In genomic region chr11:61529268-61529713, GRCm38 (mm10) we compare ENCODE assay signal across 9 mouse cellular contexts. TPM values are rescaled to one million over a fixed set of nuclear protein-coding genes. Genes with fewer than 3 reads are reported as not detected.
A peak's percentile ranks its signal among the peaks of the same experiment; 100 is the strongest.
DNase-seq lines count a peak whose midpoint lies in the region; ATAC-seq and TF ChIP-seq lines count a peak whose summit lies in the region.
"Had no signal": no experiment of that assay in that cellular context is flagged by ENCODE, and none has a peak within 500 bp of the region (broad histone marks: within the 10 kb centered on the region; RNA-seq: fewer than 3 reads in every experiment).

No protein-coding gene starts in this region.

- no peak for TF ChIP-seq CTCF in brain, embryonic 14.5 days (IDR thresholded peaks at IDR 0.05; ENCODE audit: borderline replicate concordance, extremely low read depth, insufficient read depth, insufficient read length)

- ATAC-seq in forebrain, embryonic 14.5 days, result peak; percentile 32; the same call in 1 of the 2 replicates
- peak; percentile 37; the same call in 1 of the 2 replicates for ATAC-seq in stomach, embryonic 16.5 days (ENCODE audit: insufficient read depth, low FRiP score)
- ATAC-seq in CD4-positive, CD25-positive, alpha-beta regulatory T cell, adult 4 months, result no peak

- H3K9ac ChIP-seq in forebrain, embryonic 14.5 days (ENCODE audit: low read length), result no peak overlapping the region
- H3K9ac ChIP-seq in stomach, embryonic 16.5 days (ENCODE audit: low read length), result no peak overlapping the region
- H3K9ac ChIP-seq: embryonic facial prominence, embryonic 12.5 days; limb, embryonic 13.5 days had no signal

- WGBS in forebrain, embryonic 14.5 days, result 58% methylated on average over 4 of the region's 4 CpGs
- WGBS in stomach, embryonic 16.5 days, result 49% methylated on average over 4 of the region's 4 CpGs

- DNase-seq in left cerebral cortex, postnatal 14 days (ENCODE audit: low spot score in 2 of 2), result peak; percentile 49 to 53
- no peak for DNase-seq in left cerebral cortex, adult 18-20 months (ENCODE audit: low spot score in 2 of 2)
- DNase-seq in brain, embryonic 14.5 days (ENCODE audit: low read depth), result peak; percentile 50
- DNase-seq in forebrain, embryonic 14.5 days (ENCODE audit: low spot score), result peak; percentile 23
- peak; percentile 34 to 57 for DNase-seq in layer of hippocampus, postnatal 36 days

- no peaks in the 10 kb centered on the region for H3K27me3 ChIP-seq in forebrain, embryonic 14.5 days (replicated peaks; ENCODE audit: control insufficient read depth, insufficient read depth, low read length)
- H3K27me3 ChIP-seq in stomach, embryonic 16.5 days (ENCODE audit: control insufficient read depth, insufficient read depth, low read length), result no peaks in the 10 kb centered on the region
- H3K27me3 ChIP-seq: embryonic facial prominence, embryonic 12.5 days; limb, embryonic 13.5 days had no signal

- intact Hi-C loops in left cerebral cortex, postnatal 14 days (cut with DNase I), result no loop called here

- no peaks in the 10 kb centered on the region; the same call in 1 of the 2 replicates for H3K4me1 ChIP-seq in forebrain, embryonic 14.5 days (ENCODE audit: control insufficient read depth, insufficient read depth, low read length)
- no peaks in the 10 kb centered on the region for H3K4me1 ChIP-seq in stomach, embryonic 16.5 days (ENCODE audit: control insufficient read depth, insufficient read depth, low read length)
- H3K4me1 ChIP-seq: embryonic facial prominence, embryonic 12.5 days had no signal

- no peak for TF ChIP-seq POLR2A in brain, embryonic 14.5 days (IDR thresholded peaks at IDR 0.05; ENCODE audit: borderline replicate concordance, extremely low read depth, insufficient read depth, insufficient read length, poor library complexity, severe bottlenecking)

- no peak overlapping the region for H3K4me2 ChIP-seq in forebrain, embryonic 14.5 days (ENCODE audit: low read length)
- H3K4me2 ChIP-seq in stomach, embryonic 16.5 days (ENCODE audit: low read depth, low read length), result no peak overlapping the region
- H3K4me2 ChIP-seq: embryonic facial prominence, embryonic 12.5 days; limb, embryonic 13.5 days had no signal

- H3K4me3 ChIP-seq in forebrain, embryonic 14.5 days (ENCODE audit: low read depth, low read length), result no peak overlapping the region
- H3K4me3 ChIP-seq in stomach, embryonic 16.5 days (replicated peaks; ENCODE audit: low read length), result no peak overlapping the region
- H3K4me3 ChIP-seq: embryonic facial prominence, embryonic 12.5 days; limb, embryonic 13.5 days had no signal

- peaks cover 11% of the 10 kb centered on the region; the same call in 1 of the 2 replicates for H3K36me3 ChIP-seq in forebrain, embryonic 14.5 days (ENCODE audit: control insufficient read depth, insufficient read depth, low read length)
- no peaks in the 10 kb centered on the region for H3K36me3 ChIP-seq in stomach, embryonic 16.5 days (ENCODE audit: control insufficient read depth, insufficient read depth, low read length)

- peak overlapping the region; percentile 44; the same call in 1 of the 2 replicates for H3K27ac ChIP-seq in forebrain, embryonic 14.5 days (ENCODE audit: low read depth, low read length)
- no peak overlapping the region for H3K27ac ChIP-seq in stomach, embryonic 16.5 days (ENCODE audit: low read length)
- H3K27ac ChIP-seq: embryonic facial prominence, embryonic 12.5 days; limb, embryonic 13.5 days had no signal

- no peaks in the 10 kb centered on the region for H3K9me3 ChIP-seq in forebrain, embryonic 14.5 days (replicated peaks; ENCODE audit: control insufficient read depth, low read length)
- H3K9me3 ChIP-seq in stomach, embryonic 16.5 days (replicated peaks; ENCODE audit: control insufficient read depth, low read length), result no peaks in the 10 kb centered on the region
- H3K9me3 ChIP-seq: embryonic facial prominence, embryonic 12.5 days; limb, embryonic 13.5 days had no signal

RNA-seq across cellular contexts. Expression of gene B9d1, which starts 24.3 kb away (rescaled TPM):
- 10 to 100 TPM; 38.0 to 44.1 TPM for total RNA-seq in left cerebral cortex, postnatal 14 days (2021)
- total RNA-seq in left cerebral cortex, adult 18-20 months (2021), result 10 to 100 TPM; 43.4 to 43.8 TPM
- 42.6 and 60.3 TPM in 2 replicates for polyA plus RNA-seq in brain, embryonic 14.5 days (2012; rRNA removed)
- 38.9 and 55.5 TPM in 2 replicates for polyA plus RNA-seq in forebrain, embryonic 14.5 days (2014; fragmentation: Nextera tagmentation; extraction: Ambion mirVana)
- 10 to 100 TPM; 42.6 TPM for total RNA-seq in layer of hippocampus, postnatal 36 days (2021)
- 21.9 and 24.3 TPM in 2 replicates for polyA plus RNA-seq in stomach, embryonic 16.5 days (2015; fragmentation: Nextera tagmentation; extraction: Ambion mirVana)
- polyA plus RNA-seq in CD4-positive, CD25-positive, alpha-beta regulatory T cell, adult 4 months (2017; shearing (Covaris generic)), result 1 to 10 TPM; 3.5 to 5.9 TPM

RNA-seq across cellular contexts. Expression of gene Mapk7, which starts 35.1 kb away (rescaled TPM):
- 10 to 100 TPM; 30.5 to 32.4 TPM for total RNA-seq in left cerebral cortex, postnatal 14 days (2021)
- 10 to 100 TPM; 22.9 to 23.9 TPM for total RNA-seq in left cerebral cortex, adult 18-20 months (2021)
- polyA plus RNA-seq in brain, embryonic 14.5 days (2012; rRNA removed), result 108 and 140 TPM in 2 replicates
- 59.0 and 75.8 TPM in 2 replicates for polyA plus RNA-seq in forebrain, embryonic 14.5 days (2014; fragmentation: Nextera tagmentation; extraction: Ambion mirVana)
- total RNA-seq in layer of hippocampus, postnatal 36 days (2021), result 10 to 100 TPM; 28.8 to 33.1 TPM
- polyA plus RNA-seq in stomach, embryonic 16.5 days (2015; fragmentation: Nextera tagmentation; extraction: Ambion mirVana), result 41.0 and 48.8 TPM in 2 replicates
- 10 to 100 TPM in 1 of 2 experiments, 1 to 10 TPM in 1; 9.2 to 18.0 TPM for polyA plus RNA-seq in CD4-positive, CD25-positive, alpha-beta regulatory T cell, adult 4 months (2017; shearing (Covaris generic))

RNA-seq across cellular contexts. Expression of gene Mfap4, which starts 44.1 kb away (rescaled TPM):
- total RNA-seq in left cerebral cortex, postnatal 14 days (2021), result 10 to 100 TPM; 11.1 to 11.6 TPM
- total RNA-seq in left cerebral cortex, adult 18-20 months (2021), result 1 to 10 TPM; 2.6 to 3.3 TPM
- polyA plus RNA-seq in brain, embryonic 14.5 days (2012; rRNA removed), result 89.5 and 119 TPM in 2 replicates
- polyA plus RNA-seq in forebrain, embryonic 14.5 days (2014; fragmentation: Nextera tagmentation; extraction: Ambion mirVana), result 51.6 and 65.7 TPM in 2 replicates
- total RNA-seq in layer of hippocampus, postnatal 36 days (2021), result 1 to 10 TPM; 4.6 to 5.4 TPM
- polyA plus RNA-seq in stomach, embryonic 16.5 days (2015; fragmentation: Nextera tagmentation; extraction: Ambion mirVana), result 402 and 454 TPM in 2 replicates
- not detected for polyA plus RNA-seq in CD4-positive, CD25-positive, alpha-beta regulatory T cell, adult 4 months (2017; shearing (Covaris generic))

RNA-seq across cellular contexts. Expression of gene Epn2, which starts 50.2 kb away (rescaled TPM):
- total RNA-seq in left cerebral cortex, postnatal 14 days (2021), result 100 to 1,000 TPM; 115 TPM
- 100 to 1,000 TPM; 116 to 128 TPM for total RNA-seq in left cerebral cortex, adult 18-20 months (2021)
- 66.2 and 69.1 TPM in 2 replicates for polyA plus RNA-seq in brain, embryonic 14.5 days (2012; rRNA removed)
- 54.3 and 72.2 TPM in 2 replicates for polyA plus RNA-seq in forebrain, embryonic 14.5 days (2014; fragmentation: Nextera tagmentation; extraction: Ambion mirVana)
- 100 to 1,000 TPM; 178 to 185 TPM for total RNA-seq in layer of hippocampus, postnatal 36 days (2021)
- 20.7 and 20.9 TPM in 2 replicates for polyA plus RNA-seq in stomach, embryonic 16.5 days (2015; fragmentation: Nextera tagmentation; extraction: Ambion mirVana)
- under 1 TPM; 0.26 to 0.86 TPM for polyA plus RNA-seq in CD4-positive, CD25-positive, alpha-beta regulatory T cell, adult 4 months (2017; shearing (Covaris generic))

Comparison
In these comparisons a context has a peak if more than half of its experiments do, and no peak if none do; other contexts are left out.
1. DNase-seq: peak in left cerebral cortex, postnatal 14 days (2 of 2), brain, embryonic 14.5 days (single experiment), forebrain, embryonic 14.5 days (single experiment) and layer of hippocampus, postnatal 36 days (2 of 2); none in left cerebral cortex, adult 18-20 months (0 of 2).
2. RNA of gene Mfap4, which starts 44.1 kb away (polyA plus RNA-seq): 402 to 454 TPM in stomach, embryonic 16.5 days, 89.5 to 119 TPM in brain, embryonic 14.5 days and 51.6 to 65.7 TPM in forebrain, embryonic 14.5 days; not detected in CD4-positive, CD25-positive, alpha-beta regulatory T cell, adult 4 months; every median in the first group is over 10 times any median in the second.